Mouse (Mus musculus) cerebellum, adult 11-12 months (tissue): ENCODE measurements around the gene Zbtb40.

Experiments
- DNase-seq: peaks from one replicate; pipeline ENCODE4 v3.0.0; 2022

Gene Zbtb40

GRCm38 (mm10) chr4:137032456-137032855, 16.1 kb downstream of the Zbtb40 start:
- DNase-seq, result no peak

- DNase-seq, result peak; percentile 54
Observed at GRCm38 (mm10) chr4:137031319-137031718, 17.3 kb downstream of the Zbtb40 start.

GRCm38 (mm10) chr4:137029348-137029747, 19.3 kb downstream of the Zbtb40 start:
- DNase-seq, result no peak

- DNase-seq, result no peak
Observed at GRCm38 (mm10) chr4:137027051-137027450, 21.6 kb downstream of the Zbtb40 start.

GRCm38 (mm10) chr4:137025570-137025969, 23.0 kb downstream of the Zbtb40 start:
- no peak for DNase-seq

DNA sequence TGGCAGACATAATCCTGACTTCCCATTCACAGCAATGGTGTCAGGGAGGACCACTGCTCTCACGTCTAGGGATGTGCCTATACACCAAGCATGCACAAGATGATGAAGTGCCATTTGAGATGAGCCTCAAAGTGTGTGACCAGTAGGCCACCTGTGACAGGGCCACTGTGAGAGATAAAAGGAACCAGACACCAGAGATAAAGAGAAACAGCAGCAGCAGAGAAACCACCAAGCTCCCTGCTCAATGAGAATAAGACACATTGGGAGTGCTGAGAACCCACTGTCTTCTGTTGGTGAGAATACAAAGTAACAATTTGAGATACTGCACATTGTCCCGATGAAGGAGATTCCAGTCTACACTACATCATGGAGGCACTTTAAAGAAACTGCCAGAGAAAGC, 23.5 kb downstream of the Zbtb40 start:
- no peak for DNase-seq

DNA sequence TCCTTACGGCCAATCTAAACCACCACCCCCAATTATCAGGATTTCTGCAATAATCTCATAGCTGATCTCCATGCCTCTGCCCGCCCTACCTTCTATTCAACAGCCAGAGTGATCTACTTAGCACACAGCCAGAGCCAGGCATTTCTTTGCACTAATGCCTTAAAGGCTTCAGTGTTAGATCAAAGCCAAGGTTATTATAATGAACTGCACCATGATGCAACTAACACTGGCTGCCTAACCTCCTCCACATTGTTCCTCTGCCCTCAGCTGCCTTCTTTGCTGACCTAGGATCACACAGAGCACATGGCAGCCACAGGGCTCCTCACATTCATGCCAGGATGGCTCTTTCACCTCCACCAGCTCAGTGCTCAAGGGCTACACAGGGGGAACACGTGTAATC, 28.5 kb downstream of the Zbtb40 start:
- no peak for DNase-seq

DNA sequence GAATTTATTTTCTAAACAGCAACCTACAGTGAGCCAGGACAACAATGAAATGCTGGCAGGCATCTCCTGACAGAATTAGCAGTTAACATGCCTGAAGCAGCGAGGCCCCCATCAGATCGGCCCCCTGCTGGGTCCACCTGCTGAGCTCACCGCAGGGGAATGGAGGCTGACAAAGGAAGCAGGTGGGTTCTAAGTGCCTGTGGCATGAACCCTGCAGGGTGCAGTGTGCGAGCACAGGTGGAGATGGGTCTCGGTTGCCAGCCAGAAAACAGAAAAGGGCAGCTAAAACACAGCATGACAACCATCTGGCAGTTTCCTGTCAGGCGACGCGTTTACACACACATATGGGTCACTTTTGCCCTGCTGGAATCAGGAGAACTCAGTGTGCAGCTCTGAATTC, 32.7 kb downstream of the Zbtb40 start:
- peak; percentile 92 for DNase-seq

DNA sequence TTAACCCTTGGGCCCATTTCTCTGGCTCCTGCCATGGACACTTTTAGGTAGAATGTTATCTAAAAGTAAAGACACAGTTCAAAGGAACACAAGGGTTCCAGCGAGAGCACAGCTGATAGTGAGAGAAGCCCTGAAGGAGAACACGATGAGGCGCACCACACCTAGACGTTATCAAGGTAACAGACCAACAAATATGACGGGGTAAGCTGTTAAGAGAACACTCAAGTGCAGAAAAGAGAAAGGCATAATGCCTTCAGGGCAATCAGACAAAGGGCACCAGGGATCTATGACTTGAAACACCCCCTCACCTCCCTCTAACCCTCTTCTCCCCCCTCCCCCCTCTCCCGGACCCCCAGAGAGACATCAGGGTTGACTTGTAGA, 33.1 kb downstream of the Zbtb40 start:
- no peak for DNase-seq

DNA sequence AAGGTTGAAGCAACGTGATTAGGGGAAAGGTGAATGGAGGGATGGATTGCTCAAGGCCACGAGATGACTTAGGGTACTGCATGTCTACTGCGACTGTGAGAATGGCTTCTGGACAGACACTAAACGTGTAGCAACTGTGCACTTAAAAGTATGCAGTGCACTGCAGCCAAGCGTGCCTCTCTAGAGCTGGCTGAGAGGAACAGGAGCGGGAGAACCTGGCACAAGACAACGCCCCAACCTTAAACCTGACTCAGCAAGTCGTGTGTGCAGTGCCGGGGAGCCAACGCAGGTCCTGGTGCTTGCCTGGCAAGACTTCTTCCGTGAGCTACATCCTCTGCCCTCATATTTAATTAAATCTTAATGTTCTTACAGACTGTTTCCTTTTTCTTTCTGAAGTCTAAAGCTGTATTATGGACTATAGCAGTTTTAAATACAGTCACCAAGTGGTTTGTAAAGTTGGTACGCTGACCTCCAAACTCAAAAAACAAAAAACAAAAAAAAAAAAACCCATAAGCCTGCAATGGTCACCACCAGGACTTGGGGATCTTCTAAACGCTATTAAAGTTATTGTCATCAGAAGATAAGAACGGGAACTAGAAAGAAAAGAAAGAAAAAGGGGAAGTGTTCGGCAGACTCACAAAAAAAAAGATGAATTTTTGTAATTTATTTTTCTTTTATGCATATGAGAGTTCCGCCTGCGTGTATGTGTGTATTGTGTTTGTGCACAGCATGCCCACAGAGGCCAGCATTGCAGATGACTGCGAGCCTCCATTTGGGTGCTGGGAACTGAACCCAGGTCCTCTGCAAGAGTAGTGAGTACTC, 33.7 kb downstream of the Zbtb40 start:
- no peak for DNase-seq

GRCm38 (mm10) chr4:137014124-137014523, 34.5 kb downstream of the Zbtb40 start:
- no peak for DNase-seq

DNA sequence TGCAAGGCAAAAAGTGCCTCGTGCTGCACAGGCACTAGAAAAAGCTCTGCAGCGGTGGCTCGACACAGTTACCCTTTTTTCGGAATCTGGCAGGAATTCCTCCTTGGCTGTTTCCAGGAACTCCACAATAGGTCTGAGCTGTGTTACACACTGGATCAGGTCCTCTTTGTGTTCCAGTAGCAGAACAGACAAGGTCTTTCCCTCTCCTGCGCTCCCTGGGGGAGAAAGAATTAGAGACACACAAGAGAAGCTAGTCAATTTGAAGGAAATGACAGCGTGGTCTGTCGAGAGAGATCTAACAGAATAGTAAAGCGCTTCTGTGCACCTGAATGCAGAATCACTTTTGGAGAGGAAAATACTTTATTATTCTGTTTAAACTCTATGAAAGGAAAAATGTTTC, 41.6 kb downstream of the Zbtb40 start:
- no peak for DNase-seq

- no peak for DNase-seq
Observed at GRCm38 (mm10) chr4:137001825-137002224, 46.8 kb downstream of the Zbtb40 start.

DNA sequence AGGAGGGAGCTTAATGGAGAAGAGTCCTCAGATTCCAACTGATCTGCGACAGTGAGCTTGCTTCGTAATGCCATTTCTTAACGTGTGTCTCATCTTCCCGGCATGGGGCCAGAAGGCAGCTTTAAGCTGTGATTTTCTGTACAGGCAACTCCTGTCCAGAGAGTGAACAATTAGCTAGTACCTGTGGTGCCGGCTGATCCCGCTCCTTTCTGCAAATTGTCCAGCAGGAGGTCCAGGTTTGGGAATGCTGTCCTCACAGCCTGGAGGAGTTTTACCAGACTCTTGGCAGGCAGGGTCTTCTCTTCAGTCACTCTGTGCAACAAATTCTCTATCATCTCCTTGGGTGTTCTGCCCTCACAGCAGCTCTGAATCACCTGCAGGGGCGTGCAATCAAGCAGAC, 47.6 kb downstream of the Zbtb40 start:
- DNase-seq, result no peak

- DNase-seq, result peak; percentile 49
Observed at GRCm38 (mm10) chr4:136998371-136998770, 50.2 kb downstream of the Zbtb40 start.

DNA sequence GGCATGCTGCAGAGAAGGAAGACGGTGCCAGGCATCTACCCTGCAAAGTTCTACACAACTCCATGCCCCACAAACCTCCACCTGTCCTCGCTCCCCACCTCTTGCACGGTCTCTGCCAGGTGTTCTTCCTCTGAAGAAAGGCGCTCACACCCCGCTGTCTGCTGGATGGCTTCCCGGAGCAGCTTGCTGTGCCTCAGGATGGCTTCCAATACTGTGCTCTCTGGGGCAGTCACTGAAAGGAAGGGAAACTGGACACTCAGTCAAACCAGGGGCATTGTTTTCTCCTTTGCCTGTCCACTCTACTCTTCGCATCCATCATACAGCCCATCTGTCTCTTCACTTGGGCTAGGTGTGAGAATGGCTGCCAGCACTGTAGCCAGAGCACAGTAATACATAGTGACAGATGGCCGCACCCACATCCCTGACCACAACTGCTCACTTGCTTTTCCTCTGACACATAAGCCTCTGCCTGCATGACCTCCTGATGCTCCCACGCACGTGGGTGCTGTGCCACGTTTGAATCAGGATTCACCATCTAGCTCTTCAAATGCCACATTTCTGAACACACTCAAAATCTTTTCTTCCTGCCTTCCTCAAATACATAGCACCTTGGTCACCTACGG, 50.8 kb downstream of the Zbtb40 start:
- peak; percentile 88 for DNase-seq

GRCm38 (mm10) chr4:136996933-136997332, 51.7 kb downstream of the Zbtb40 start:
- DNase-seq, result no peak

- DNase-seq, result peak; percentile 75
Observed at GRCm38 (mm10) chr4:136995361-136995760, 53.2 kb downstream of the Zbtb40 start.

GRCm38 (mm10) chr4:136981993-136982695, 66.5 kb downstream of the Zbtb40 start:
- DNase-seq, result no peak

DNA sequence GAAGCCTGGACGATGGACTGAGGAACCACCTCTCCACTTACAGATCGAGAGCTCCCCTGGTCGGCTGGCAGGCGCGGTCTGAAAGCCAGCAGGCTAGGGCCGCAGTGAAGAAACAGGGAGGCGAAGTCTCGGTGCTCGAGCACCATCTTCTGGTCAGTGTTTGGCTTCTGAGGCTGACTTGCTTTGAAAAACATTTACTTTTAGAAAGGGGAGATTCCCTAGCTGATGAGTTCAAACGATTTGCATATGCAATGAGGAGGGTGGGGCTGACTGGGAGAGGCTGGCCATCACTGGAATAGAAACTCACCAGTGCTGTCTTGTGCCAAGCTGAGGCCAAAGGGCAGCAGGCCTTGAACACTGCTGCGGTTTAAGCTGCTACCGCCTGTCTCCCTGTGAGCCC, 67.3 kb downstream of the Zbtb40 start:
- peak; percentile 75 for DNase-seq

DNA sequence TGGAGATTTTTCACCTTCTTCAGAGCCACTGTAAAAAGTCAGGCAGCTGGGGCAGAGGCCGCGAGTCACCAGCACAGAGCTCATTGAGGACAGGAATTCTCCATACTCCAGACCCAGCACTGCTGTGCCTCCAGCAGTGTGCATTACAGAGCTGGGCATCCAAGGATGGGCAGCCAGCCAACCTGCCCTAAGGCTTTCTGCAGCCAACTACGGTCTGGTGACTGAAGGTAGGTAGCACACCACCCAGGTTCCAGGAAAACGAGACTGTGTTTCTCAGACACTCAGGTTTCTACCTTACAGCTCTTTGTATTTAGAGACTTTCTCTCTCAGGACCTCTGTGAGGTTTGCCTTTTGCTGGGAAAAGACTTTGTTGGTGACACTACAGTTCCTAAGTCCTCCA, 67.7 kb downstream of the Zbtb40 start:
- DNase-seq, result no peak

DNA sequence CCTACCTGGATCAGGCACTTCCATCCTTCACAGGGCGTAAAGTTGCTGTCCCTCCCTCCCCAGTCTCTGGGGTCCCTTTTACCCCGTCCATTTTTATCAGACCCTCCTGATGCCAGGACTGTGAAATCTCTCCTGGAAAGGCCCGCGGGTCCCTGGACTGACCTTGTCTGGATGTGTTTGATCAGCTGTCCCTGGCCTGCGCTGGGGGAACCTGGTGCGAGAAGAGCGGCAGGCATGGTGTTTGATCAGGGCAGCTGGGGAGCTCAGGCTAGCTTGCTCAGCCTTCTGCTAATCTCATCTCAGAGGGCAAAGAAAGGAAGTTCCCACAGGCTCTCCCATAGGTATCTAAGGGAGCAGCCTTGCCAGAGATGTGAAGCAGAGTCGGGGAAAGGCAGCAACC, 71.4 kb downstream of the Zbtb40 start:
- DNase-seq, result no peak

DNA sequence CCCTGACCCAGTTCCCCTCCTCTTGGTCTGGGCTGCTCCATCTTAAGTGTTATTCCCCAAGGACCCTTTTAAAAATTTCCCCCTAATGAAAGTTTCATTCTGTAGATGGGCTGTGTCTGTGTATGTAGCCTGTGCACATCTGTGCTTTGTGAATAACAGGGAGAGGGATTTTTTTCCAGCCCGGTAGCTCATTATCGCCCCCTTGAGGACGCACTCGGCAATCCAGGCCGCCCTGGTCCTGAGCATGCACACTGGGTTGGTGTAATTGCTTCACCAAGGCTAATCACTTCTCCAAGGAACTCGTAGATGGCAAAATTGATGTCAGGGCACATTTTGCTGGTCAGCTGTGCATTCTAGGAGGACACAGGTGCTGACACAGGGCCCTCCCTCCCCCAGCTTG, 77.7 kb downstream of the Zbtb40 start:
- DNase-seq, result no peak
